Mouse (Mus musculus) ES-Bruce4 (cell line): Measurements from ENCODE around the gene Crygs.

ENCODE experiments used
- CTCF ChIP-seq: IDR thresholded peaks from one replicate; pipeline ENCODE4 v1.8.1; 2011; ENCODE audit warnings: low read depth, low read length
- POLR2A ChIP-seq: IDR thresholded peaks from one replicate; pipeline ENCODE4 v1.8.1; 2011; ENCODE audit warnings: low read length; ENCODE audit not compliant: insufficient read depth

GRCm38 (mm10) chr16:22856773-22857172, 45.4 kb upstream of the Crygs start:
- TF ChIP-seq POLR2A (no peak), CTCF (no peak)
